Mouse (Mus musculus) lung, adult 2 months (tissue): ENCODE results near the gene Gns.
A peak's percentile ranks its signal among the peaks of the same experiment; 100 is the strongest.

Source experiments
- CTCF ChIP-seq: fragments of 200-500 bp; IDR thresholded peaks from 2 replicates; pipeline ENCODE4 v1.5.1; 2011; ENCODE audit warnings: mild to moderate bottlenecking, low read length, control low read depth; ENCODE audit not compliant: insufficient read depth
- POLR2A ChIP-seq: fragments of 200-500 bp; IDR thresholded peaks from 2 replicates; pipeline ENCODE4 v1.6.1; 2011; ENCODE audit warnings: low read depth, mild to moderate bottlenecking, control low read depth, low read length, borderline replicate concordance; ENCODE audit errors: extremely low read depth

DNA sequence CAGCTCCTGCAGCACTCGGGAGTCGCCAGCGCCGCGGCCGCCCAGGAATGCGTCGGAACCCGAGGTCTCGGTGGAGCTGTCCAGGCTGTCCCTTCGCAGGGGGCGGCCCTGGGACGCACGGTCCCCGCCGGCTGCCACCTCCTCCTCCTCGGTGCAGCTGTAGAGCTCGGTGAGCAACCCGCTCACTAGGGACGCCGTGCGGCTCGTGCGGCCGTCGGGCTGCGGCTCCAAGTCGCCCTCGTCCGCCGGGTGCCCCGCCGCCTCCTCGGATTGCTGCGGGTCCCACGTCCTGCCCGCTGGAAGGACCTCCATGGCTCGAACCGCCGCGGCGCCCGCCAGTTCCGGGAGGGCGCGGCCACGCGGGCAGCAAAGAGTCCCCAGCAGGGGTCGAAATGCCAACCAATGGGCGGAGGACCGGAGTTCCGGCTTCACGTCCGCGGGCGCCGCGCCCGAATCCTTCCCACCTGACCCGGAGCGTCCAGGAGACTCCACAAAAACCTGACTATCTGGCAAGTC lies 13.8 kb upstream of the Gns start, which contains the start of gene Tbc1d30:
- TF ChIP-seq CTCF (no peak), POLR2A (0 out of 2 replicates have a peak, but pooled peaks have one; percentile 31)
